Mouse (Mus musculus) forebrain, embryonic 11.5 days (tissue): ENCODE results near the gene Zfp593. TPM values are rescaled to one million over a fixed set of nuclear protein-coding genes. Genes with fewer than 3 reads are reported as not detected.

Source experiments
- ATAC-seq: fragments of 200-750 bp; cut with Nextera tagmentation; replicated peaks from 2 replicates; pipeline ENCODE4 v1.8.0; 2017; ENCODE audit warnings: moderate TSS enrichment; ENCODE audit not compliant: low FRiP score
- DNase-seq: peaks from one replicate; pipeline ENCODE4 v3.0.0-alpha.2; 2017; ENCODE audit warnings: low spot score
- H3K27ac ChIP-seq: fragments of 300-500 bp; sonication (generic); 2 replicates; pipeline ENCODE4 v1.5.1; 2014; ENCODE audit warnings: low read depth, low read length
- H3K27me3 ChIP-seq: fragments of 300-500 bp; sonication (generic); 2 replicates; pipeline ENCODE4 v1.6.1; 2014; ENCODE audit warnings: mild to moderate bottlenecking, low read length, mixed read lengths; ENCODE audit not compliant: control insufficient read depth, insufficient read depth
- H3K36me3 ChIP-seq: fragments of 300-500 bp; sonication (generic); 2 replicates; pipeline ENCODE4 v1.6.1; 2014; ENCODE audit warnings: mild to moderate bottlenecking, low read length, moderate library complexity, mixed read lengths; ENCODE audit not compliant: control insufficient read depth, insufficient read depth
- H3K4me1 ChIP-seq: fragments of 300-500 bp; sonication (generic); replicated peaks from 2 replicates; pipeline ENCODE4 v1.6.1; 2014; ENCODE audit warnings: low read length, mixed read lengths; ENCODE audit not compliant: control insufficient read depth, insufficient read depth
- H3K4me2 ChIP-seq: fragments of 300-500 bp; sonication (generic); 2 replicates; pipeline ENCODE4 v1.6.1; 2014; ENCODE audit warnings: low read depth, mild to moderate bottlenecking, low read length, moderate library complexity, mixed read lengths; ENCODE audit not compliant: severe bottlenecking
- H3K4me3 ChIP-seq: fragments of 300-500 bp; sonication (generic); 2 replicates; pipeline ENCODE4 v1.5.1; 2014; ENCODE audit warnings: low read depth, low read length
- H3K9ac ChIP-seq: fragments of 300-500 bp; sonication (generic); 2 replicates; pipeline ENCODE4 v1.6.1; 2014; ENCODE audit warnings: low read length
- H3K9me3 ChIP-seq: fragments of 300-500 bp; sonication (generic); 2 replicates; pipeline ENCODE4 v1.6.1; 2016; ENCODE audit warnings: low read length, mixed read lengths; ENCODE audit not compliant: control insufficient read depth
- WGBS: fragments of 180-500 bp; shearing (Covaris S2); extraction: QIAGEN DNeasy Blood & Tissue Kit; methylation state at CpG from one replicate; pipeline ENCODE4 v1.1.7; 2014; 5-methylcytosine and 5-hydroxymethylcytosine counted together
- polyA plus RNA-seq: library from polyadenylated mRNA; unstranded; fragments of >200 nt; fragmentation: Nextera tagmentation; extraction: Ambion mirVana; gene quantifications from 2 replicates; pipeline ENCODE4 v1.2.1, GENCODE M21; 2014

The Zfp593 gene
- polyA plus RNA-seq, 1 experiment from 2014 or later, result 17.8 TPM

- Histone ChIP-seq H3K9me3 (no peaks in the 10 kb centered on the region), H3K4me3 (no peak overlapping the region), H3K27ac (no peak overlapping the region), H3K4me2 (no peak overlapping the region), H3K4me1 (peaks cover 23% of the 10 kb centered on the region; the same call in 1 of the 2 replicates), H3K27me3 (peaks cover 18% of the 10 kb centered on the region), H3K36me3 (no peaks in the 10 kb centered on the region), H3K9ac (no peak overlapping the region)
- 29% methylated on average over 4 of the region's 4 CpGs for WGBS
- DNase-seq, result no peak
- ATAC-seq, result no peak
These were observed 864 bp upstream of the Zfp593 start for GRCm38 (mm10) chr4:134246256-134246655.

GRCm38 (mm10) chr4:134243516-134244250 lies 1.7 kb downstream of the Zfp593 start, which contains the start of gene E130218I03Rik:
Gene E130218I03Rik (plus strand): TSS chr4:134243662.
- DNase-seq (no peak), ATAC-seq (no peak)
- Histone ChIP-seq H3K9ac (no peak within 1 kb of the TSS), H3K27ac (no peak within 1 kb of the TSS), H3K4me3 (peak within 1 kb of the TSS; percentile 85; the same call in 1 of the 2 replicates), H3K4me2 (peak within 1 kb of the TSS; percentile 93; the same call in 1 of the 2 replicates), H3K4me1 (peaks cover 9% of the 10 kb centered on the region; the same call in 1 of the 2 replicates), H3K27me3 (no peaks in the 10 kb centered on the region), H3K9me3 (no peaks in the 10 kb centered on the region), H3K36me3 (no peaks in the 10 kb centered on the region)
- WGBS, result 92% methylated on average over 17 of the region's 17 CpGs

GRCm38 (mm10) chr4:134238686-134239085 lies 6.7 kb downstream of the Zfp593 start:
- 15% methylated on average over 10 of the region's 10 CpGs for WGBS
- Histone ChIP-seq H3K27ac (no peak overlapping the region), H3K9me3 (no peaks in the 10 kb centered on the region), H3K27me3 (peaks cover 8% of the 10 kb centered on the region), H3K4me1 (no peaks in the 10 kb centered on the region; the same call in 1 of the 2 replicates), H3K4me3 (no peak overlapping the region), H3K36me3 (no peaks in the 10 kb centered on the region), H3K9ac (no peak overlapping the region), H3K4me2 (no peak overlapping the region)
- DNase-seq (no peak), ATAC-seq (no peak)

- H3K4me3 ChIP-seq, result 0 out of 2 replicates have a peak within 1 kb of the TSS, but pooled peaks have one; percentile 3
- WGBS, result 2% methylated on average over 18 of the region's 18 CpGs
These were observed 7.1 kb downstream of the Zfp593 start, which contains the start of gene Cnksr1 for GRCm38 (mm10) chr4:134238279-134238651. Gene Cnksr1 (minus strand): TSS chr4:134238399.

GRCm38 (mm10) chr4:134237582-134238278 lies 7.7 kb downstream of the Zfp593 start:
- Histone ChIP-seq H3K36me3 (no peaks in the 10 kb centered on the region), H3K27me3 (peaks cover 8% of the 10 kb centered on the region), H3K9ac (no peak overlapping the region), H3K9me3 (no peaks in the 10 kb centered on the region), H3K4me3 (0 out of 2 replicates have a peak overlapping the region, but pooled peaks have one; percentile 3), H3K27ac (no peak overlapping the region), H3K4me2 (peak overlapping the region; percentile 39; the same call in 1 of the 2 replicates), H3K4me1 (no peaks in the 10 kb centered on the region; the same call in 1 of the 2 replicates)
- ATAC-seq, result no peak
- no peak for DNase-seq
- WGBS, result 27% methylated on average over 19 of the region's 19 CpGs

More at GRCm38 (mm10) chr4:134238279-134238651, 7.1 kb downstream of the Zfp593 start, which contains the start of gene Cnksr1:
- peak within 1 kb of the TSS; percentile 39; the same call in 1 of the 2 replicates for H3K4me2 ChIP-seq
- H3K27ac ChIP-seq, result no peak within 1 kb of the TSS
- no peak for DNase-seq
- ATAC-seq, result no peak
- peaks cover 8% of the 10 kb centered on the region for H3K27me3 ChIP-seq
- H3K4me1 ChIP-seq, result no peaks in the 10 kb centered on the region; the same call in 1 of the 2 replicates
- H3K36me3 ChIP-seq, result no peaks in the 10 kb centered on the region
- H3K9ac ChIP-seq, result no peak within 1 kb of the TSS
- no peaks in the 10 kb centered on the region for H3K9me3 ChIP-seq

GRCm38 (mm10) chr4:134234876-134235275 lies 10.5 kb downstream of the Zfp593 start:
- H3K36me3 ChIP-seq, result no peaks in the 10 kb centered on the region
- H3K4me3 ChIP-seq, result no peak overlapping the region
- H3K9me3 ChIP-seq, result no peaks in the 10 kb centered on the region
- WGBS, result 84% methylated on average over 5 of the region's 5 CpGs
- peaks cover 8% of the 10 kb centered on the region for H3K27me3 ChIP-seq
- no peak overlapping the region for H3K27ac ChIP-seq
- ATAC-seq (no peak), DNase-seq (no peak)
- no peak overlapping the region for H3K9ac ChIP-seq
- H3K4me2 ChIP-seq, result no peak overlapping the region
- no peaks in the 10 kb centered on the region; the same call in 1 of the 2 replicates for H3K4me1 ChIP-seq

- Histone ChIP-seq H3K9ac (no peak overlapping the region), H3K27ac (no peak overlapping the region), H3K4me3 (no peak overlapping the region), H3K4me2 (no peak overlapping the region), H3K4me1 (no peaks in the 10 kb centered on the region), H3K27me3 (no peaks in the 10 kb centered on the region), H3K36me3 (no peaks in the 10 kb centered on the region), H3K9me3 (no peaks in the 10 kb centered on the region)
- ATAC-seq (no peak), DNase-seq (no peak)
- 43% methylated on average over 8 of the region's 8 CpGs for WGBS
These were observed 15.0 kb downstream of the Zfp593 start for GRCm38 (mm10) chr4:134230431-134230830.

GRCm38 (mm10) chr4:134227194-134227593 lies 18.2 kb downstream of the Zfp593 start, which contains the start of gene Catsper4:
Gene Catsper4 (minus strand): TSS chr4:134227383.
- DNase-seq, result no peak
- Histone ChIP-seq H3K4me1 (no peaks in the 10 kb centered on the region), H3K36me3 (no peaks in the 10 kb centered on the region), H3K9ac (no peak within 1 kb of the TSS), H3K27ac (no peak within 1 kb of the TSS), H3K9me3 (no peaks in the 10 kb centered on the region), H3K27me3 (no peaks in the 10 kb centered on the region), H3K4me3 (no peak within 1 kb of the TSS), H3K4me2 (no peak within 1 kb of the TSS)
- ATAC-seq, result no peak
- WGBS, result 74% methylated on average over 8 of the region's 8 CpGs
